Mouse (Mus musculus) intestine, embryonic 16.5 days (tissue): Measurements from ENCODE around the gene Tmem273. TPM values are rescaled to one million over a fixed set of nuclear protein-coding genes. Genes with fewer than 3 reads are reported as not detected.

ENCODE experiments used
- ATAC-seq: fragments of 200-750 bp; cut with Nextera tagmentation; 2 replicates; pipeline ENCODE4 v1.8.0; 2017; ENCODE audit warnings: moderate TSS enrichment, moderate library complexity
- H3K27ac ChIP-seq: fragments of 300-500 bp; sonication (generic); 2 replicates; pipeline ENCODE4 v1.5.1; 2014; ENCODE audit warnings: mild to moderate bottlenecking, low read length
- H3K27me3 ChIP-seq: fragments of 300-500 bp; sonication (generic); replicated peaks from 2 replicates; pipeline ENCODE4 v1.6.1; 2014; ENCODE audit warnings: low read length, control low read depth, mixed read lengths; ENCODE audit not compliant: control insufficient read depth, insufficient read depth
- H3K36me3 ChIP-seq: fragments of 300-500 bp; sonication (generic); 2 replicates; pipeline ENCODE4 v1.6.1; 2014; ENCODE audit warnings: low read length, control low read depth; ENCODE audit not compliant: control insufficient read depth, insufficient read depth
- H3K4me1 ChIP-seq: fragments of 300-500 bp; sonication (generic); 2 replicates; pipeline ENCODE4 v1.6.1; 2014; ENCODE audit warnings: low read length, control low read depth, mixed read lengths; ENCODE audit not compliant: control insufficient read depth, insufficient read depth
- H3K4me2 ChIP-seq: fragments of 300-500 bp; sonication (generic); 2 replicates; pipeline ENCODE4 v1.6.1; 2014; ENCODE audit warnings: low read depth, low read length, control low read depth
- H3K4me3 ChIP-seq: fragments of 300-500 bp; sonication (generic); 2 replicates; pipeline ENCODE4 v1.5.1; 2014; ENCODE audit warnings: mild to moderate bottlenecking, low read length
- H3K9ac ChIP-seq: fragments of 300-500 bp; sonication (generic); 2 replicates; pipeline ENCODE4 v1.6.1; 2014; ENCODE audit warnings: low read depth, low read length
- H3K9me3 ChIP-seq: fragments of 300-500 bp; sonication (generic); 2 replicates; pipeline ENCODE4 v1.6.1; 2016; ENCODE audit warnings: low read length, control low read depth; ENCODE audit not compliant: control insufficient read depth
- WGBS: fragments of 180-500 bp; shearing (Covaris S2); extraction: QIAGEN DNeasy Blood & Tissue Kit; methylation state at CpG from one replicate; pipeline ENCODE4 v1.1.7; 2014; 5-methylcytosine and 5-hydroxymethylcytosine counted together
- polyA plus RNA-seq: library from polyadenylated mRNA; unstranded; fragments of >200 nt; fragmentation: Nextera tagmentation; extraction: Ambion mirVana; gene quantifications from 2 replicates; pipeline ENCODE4 v1.2.1, GENCODE M21; 2015

The Tmem273 gene
- polyA plus RNA-seq, 1 experiment from 2014 or later = 2.5 TPM

DNA sequence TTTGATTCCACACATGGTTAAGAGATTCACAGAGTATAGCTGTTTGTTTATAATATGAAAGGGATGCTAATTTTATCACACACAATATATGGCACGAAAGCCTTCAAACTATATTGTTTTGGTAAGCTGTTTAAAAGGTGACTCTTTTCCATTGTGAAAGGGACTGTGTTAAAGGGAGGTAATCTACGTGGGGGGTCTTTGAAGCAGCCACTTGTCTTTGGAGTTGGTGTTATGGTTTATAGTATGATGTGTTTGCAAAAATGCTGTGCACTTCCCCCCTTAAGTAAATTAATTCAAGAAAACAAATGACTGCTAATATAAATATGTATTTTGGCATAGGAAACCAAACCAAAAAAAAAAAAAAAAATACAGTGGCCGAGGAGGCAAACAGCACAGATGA lies 79.6 kb downstream of the Tmem273 start:
- H3K9me3 ChIP-seq = no peaks in the 10 kb centered on the region
- H3K4me3 ChIP-seq = no peak overlapping the region
- H3K4me1 ChIP-seq = 0 out of 2 replicates have a peak, but pooled peaks cover 10% of the 10 kb centered on the region
- H3K4me2 ChIP-seq = no peak overlapping the region
- no peaks in the 10 kb centered on the region for H3K27me3 ChIP-seq
- H3K36me3 ChIP-seq = no peaks in the 10 kb centered on the region
- 64% methylated on average over 3 of the region's 3 CpGs for WGBS
- ATAC-seq = no peak
- 0 out of 2 replicates have a peak overlapping the region, but pooled peaks have one; percentile 16 for H3K27ac ChIP-seq
- no peak overlapping the region for H3K9ac ChIP-seq

Other genes with a start within 250 kb of the Tmem273 start
- gene Prrxl1, start 186.6 kb upstream of the Tmem273 start, polyA plus RNA-seq = 0.47 and 0.84 TPM in 2 replicates
- gene 3425401B19Rik, start 100.7 kb upstream of the Tmem273 start, polyA plus RNA-seq = 0.10 TPM in 2 replicates
- 0.10 TPM in 2 replicates for gene Fam170b, start 48.0 kb downstream of the Tmem273 start, polyA plus RNA-seq
- 26.6 and 28.3 TPM in 2 replicates for gene Vstm4, start 70.8 kb downstream of the Tmem273 start, polyA plus RNA-seq
- gene Lrrc18, start 205.4 kb downstream of the Tmem273 start, polyA plus RNA-seq = 0.11 and 0.13 TPM in 2 replicates